Mouse (Mus musculus): ENCODE measurements around the gene BC028528. TPM values are rescaled to one million over a fixed set of nuclear protein-coding genes. Genes with fewer than 3 reads are reported as not detected.
"Not testable (repeated sequence)": the region's sequence is repeated elsewhere in the genome, so short reads cannot be mapped to it uniquely, and the experiment has no call there.

The BC028528 gene
- polyA plus RNA-seq, 1 experiment from 2014 or later = 24.1 TPM

GRCm38 (mm10) chr3:95871392-95871867 is 20.4 kb downstream of the BC028528 start, which contains the start of gene Mrps21:
Gene Mrps21 (minus strand): TSS chr3:95871519.
- 0% methylated on average over 33 of the region's 33 CpGs for WGBS
- peak; percentile 88 for ATAC-seq (ENCODE audit: insufficient number of reproducible peaks, low FRiP score, low TSS enrichment, low read depth)
- peak within 1 kb of the TSS; percentile 92 for H3K27ac ChIP-seq (replicated peaks)

GRCm38 (mm10) chr3:95870976-95871375 is 20.8 kb downstream of the BC028528 start:
- Histone ChIP-seq H3K36me3 (peaks cover 15% of the 10 kb centered on the region), H3K4me1 (peaks cover 14% of the 10 kb centered on the region), H3K4me3 (replicated peaks) (peak overlapping the region; percentile 68), H3K27ac (replicated peaks) (peak overlapping the region; percentile 92), H3K9me3 (replicated peaks) (no peaks in the 10 kb centered on the region), H3K4me2 (replicated peaks) (peak overlapping the region; percentile 60), H3K27me3 (no peaks in the 10 kb centered on the region), H3K9ac (peak overlapping the region; percentile 72)
- 5% methylated on average over 15 of the region's 15 CpGs for WGBS
- peak; percentile 9; the same call in 1 of the 2 replicates for ATAC-seq (ENCODE audit: insufficient number of reproducible peaks, low FRiP score, low TSS enrichment, low read depth)

More at GRCm38 (mm10) chr3:95871392-95871867, 20.4 kb downstream of the BC028528 start, which contains the start of gene Mrps21:
- peaks cover 15% of the 10 kb centered on the region for H3K36me3 ChIP-seq
- H3K27me3 ChIP-seq = no peaks in the 10 kb centered on the region
- peaks cover 14% of the 10 kb centered on the region for H3K4me1 ChIP-seq
- peak within 1 kb of the TSS; percentile 68 for H3K4me3 ChIP-seq (replicated peaks)
- H3K4me2 ChIP-seq (replicated peaks) = peak within 1 kb of the TSS; percentile 60
- no peaks in the 10 kb centered on the region for H3K9me3 ChIP-seq (replicated peaks)
- peak within 1 kb of the TSS; percentile 72 for H3K9ac ChIP-seq

GRCm38 (mm10) chr3:95867408-95867807 is 24.4 kb downstream of the BC028528 start:
- no peak overlapping the region for H3K4me2 ChIP-seq (replicated peaks)
- H3K36me3 ChIP-seq = peaks cover 36% of the 10 kb centered on the region
- no peak overlapping the region for H3K4me3 ChIP-seq (replicated peaks)
- no peaks in the 10 kb centered on the region for H3K27me3 ChIP-seq
- H3K9me3 ChIP-seq (replicated peaks) = no peaks in the 10 kb centered on the region
- peaks cover 13% of the 10 kb centered on the region for H3K4me1 ChIP-seq
- H3K27ac ChIP-seq (replicated peaks) = no peak overlapping the region
- ATAC-seq (ENCODE audit: insufficient number of reproducible peaks, low FRiP score, low TSS enrichment, low read depth) = no peak
- H3K9ac ChIP-seq = no peak overlapping the region
- 90% methylated on average over 2 of the region's 2 CpGs for WGBS

GRCm38 (mm10) chr3:95866071-95866470 is 25.7 kb downstream of the BC028528 start:
- peaks cover 8% of the 10 kb centered on the region; the same call in 1 of the 2 replicates for H3K4me1 ChIP-seq
- ATAC-seq (ENCODE audit: insufficient number of reproducible peaks, low FRiP score, low TSS enrichment, low read depth) = no peak
- no peak overlapping the region for H3K4me2 ChIP-seq (replicated peaks)
- peaks cover 36% of the 10 kb centered on the region for H3K36me3 ChIP-seq
- H3K27me3 ChIP-seq = no peaks in the 10 kb centered on the region
- no peak overlapping the region for H3K9ac ChIP-seq
- H3K27ac ChIP-seq (replicated peaks) = no peak overlapping the region
- H3K4me3 ChIP-seq (replicated peaks) = no peak overlapping the region
- 85% methylated on average over 5 of the region's 5 CpGs for WGBS
- H3K9me3 ChIP-seq (replicated peaks) = no peaks in the 10 kb centered on the region

GRCm38 (mm10) chr3:95865571-95865970 is 26.2 kb downstream of the BC028528 start:
- H3K4me2 ChIP-seq (replicated peaks) = no peak overlapping the region
- H3K36me3 ChIP-seq = peaks cover 36% of the 10 kb centered on the region
- ATAC-seq (ENCODE audit: insufficient number of reproducible peaks, low FRiP score, low TSS enrichment, low read depth) = no peak
- H3K27me3 ChIP-seq = no peaks in the 10 kb centered on the region
- H3K4me3 ChIP-seq (replicated peaks) = no peak overlapping the region
- WGBS = 90% methylated on average over 20 of the region's 20 CpGs
- no peak overlapping the region for H3K9ac ChIP-seq
- H3K27ac ChIP-seq (replicated peaks) = no peak overlapping the region
- H3K4me1 ChIP-seq = peaks cover 5% of the 10 kb centered on the region; the same call in 1 of the 2 replicates
- no peaks in the 10 kb centered on the region for H3K9me3 ChIP-seq (replicated peaks)

- H3K4me1 ChIP-seq = no peaks in the 10 kb centered on the region; the same call in 1 of the 2 replicates
- 92% methylated on average over 5 of the region's 5 CpGs for WGBS
- no peak overlapping the region for H3K27ac ChIP-seq (replicated peaks)
- no peak overlapping the region for H3K4me2 ChIP-seq (replicated peaks)
- H3K9me3 ChIP-seq (replicated peaks) = no peaks in the 10 kb centered on the region
- no peaks in the 10 kb centered on the region for H3K27me3 ChIP-seq
- ATAC-seq (ENCODE audit: insufficient number of reproducible peaks, low FRiP score, low TSS enrichment, low read depth) = no peak
- no peak overlapping the region for H3K9ac ChIP-seq
- peaks cover 36% of the 10 kb centered on the region for H3K36me3 ChIP-seq
- H3K4me3 ChIP-seq (replicated peaks) = no peak overlapping the region
Measured at GRCm38 (mm10) chr3:95865050-95865449, 26.8 kb downstream of the BC028528 start.

GRCm38 (mm10) chr3:95863578-95863977 is 28.2 kb downstream of the BC028528 start:
- Histone ChIP-seq H3K4me1 (no peaks in the 10 kb centered on the region), H3K4me2 (replicated peaks) (no peak overlapping the region), H3K27me3 (no peaks in the 10 kb centered on the region), H3K36me3 (peaks cover 28% of the 10 kb centered on the region), H3K27ac (replicated peaks) (no peak overlapping the region), H3K4me3 (replicated peaks) (no peak overlapping the region), H3K9ac (no peak overlapping the region), H3K9me3 (replicated peaks) (no peaks in the 10 kb centered on the region)
- 78% methylated on average over 7 of the region's 7 CpGs for WGBS
- no peak for ATAC-seq (ENCODE audit: insufficient number of reproducible peaks, low FRiP score, low TSS enrichment, low read depth)

- no peak for ATAC-seq (ENCODE audit: insufficient number of reproducible peaks, low FRiP score, low TSS enrichment, low read depth)
- Histone ChIP-seq H3K27ac (replicated peaks) (no peak overlapping the region), H3K36me3 (peaks cover 21% of the 10 kb centered on the region), H3K4me1 (no peaks in the 10 kb centered on the region), H3K9me3 (replicated peaks) (no peaks in the 10 kb centered on the region), H3K27me3 (no peaks in the 10 kb centered on the region), H3K4me2 (replicated peaks) (no peak overlapping the region), H3K4me3 (replicated peaks) (no peak overlapping the region), H3K9ac (no peak overlapping the region)
- 44% methylated on average over 2 of the region's 2 CpGs for WGBS
Measured at GRCm38 (mm10) chr3:95861796-95862195, 30.0 kb downstream of the BC028528 start.

- no peak for ATAC-seq (ENCODE audit: insufficient number of reproducible peaks, low FRiP score, low TSS enrichment, low read depth)
- no peak overlapping the region for H3K27ac ChIP-seq (replicated peaks)
- H3K4me3 ChIP-seq (replicated peaks) = no peak overlapping the region
- no peak overlapping the region for H3K9ac ChIP-seq
- 0 out of 2 replicates have a peak, but pooled peaks cover under 1% of the 10 kb centered on the region for H3K4me1 ChIP-seq
- WGBS = 78% methylated on average over 10 of the region's 10 CpGs
- no peak overlapping the region for H3K4me2 ChIP-seq (replicated peaks)
- H3K9me3 ChIP-seq (replicated peaks) = no peaks in the 10 kb centered on the region
- H3K27me3 ChIP-seq = no peaks in the 10 kb centered on the region
- H3K36me3 ChIP-seq = peaks cover 21% of the 10 kb centered on the region
Measured at GRCm38 (mm10) chr3:95861216-95861615, 30.6 kb downstream of the BC028528 start.

- Histone ChIP-seq H3K4me3 (replicated peaks) (no peak overlapping the region), H3K4me2 (replicated peaks) (no peak overlapping the region), H3K9ac (no peak overlapping the region), H3K27me3 (no peaks in the 10 kb centered on the region), H3K4me1 (0 out of 2 replicates have a peak, but pooled peaks cover 3% of the 10 kb centered on the region), H3K27ac (replicated peaks) (no peak overlapping the region), H3K9me3 (replicated peaks) (no peaks in the 10 kb centered on the region), H3K36me3 (peaks cover 18% of the 10 kb centered on the region)
- 88% methylated on average over 3 of the region's 3 CpGs for WGBS
- ATAC-seq (ENCODE audit: insufficient number of reproducible peaks, low FRiP score, low TSS enrichment, low read depth) = no peak
Measured at GRCm38 (mm10) chr3:95860323-95860722, 31.5 kb downstream of the BC028528 start.

- H3K4me1 ChIP-seq = peaks cover 11% of the 10 kb centered on the region; the same call in 1 of the 2 replicates
- ATAC-seq (ENCODE audit: insufficient number of reproducible peaks, low FRiP score, low TSS enrichment, low read depth); H3K9me3 ChIP-seq (replicated peaks); H3K9ac ChIP-seq; H3K4me2 ChIP-seq (replicated peaks); H3K27ac ChIP-seq (replicated peaks); H3K36me3 ChIP-seq; H3K27me3 ChIP-seq; H3K4me3 ChIP-seq (replicated peaks): not testable (repeated sequence)
- WGBS = 74% methylated on average over 3 of the region's 3 CpGs
Measured at GRCm38 (mm10) chr3:95858278-95858677, 33.5 kb downstream of the BC028528 start.

GRCm38 (mm10) chr3:95857050-95857449 is 34.8 kb downstream of the BC028528 start:
- H3K4me3 ChIP-seq (replicated peaks); H3K27me3 ChIP-seq; H3K9ac ChIP-seq; H3K27ac ChIP-seq (replicated peaks); H3K4me2 ChIP-seq (replicated peaks); ATAC-seq (ENCODE audit: insufficient number of reproducible peaks, low FRiP score, low TSS enrichment, low read depth); H3K9me3 ChIP-seq (replicated peaks): not testable (repeated sequence)
- 85% methylated on average over 1 of the region's 1 CpGs for WGBS
- Histone ChIP-seq H3K4me1 (peaks cover 11% of the 10 kb centered on the region; the same call in 1 of the 2 replicates), H3K36me3 (peaks cover 13% of the 10 kb centered on the region)

Measured in embryonic facial prominence, embryonic 15.5 days (tissue).